Mouse (Mus musculus) thymus, adult 2 months (tissue): ENCODE measurements around the gene Nrip1. TPM values are rescaled to one million over a fixed set of nuclear protein-coding genes. Genes with fewer than 3 reads are reported as not detected.

Source experiments
- DNase-seq: peaks from one replicate; pipeline ENCODE4 v3.0.0; 2021
- H3K27ac ChIP-seq: fragments of 200-500 bp; 2 replicates; pipeline ENCODE4 v1.5.1; 2012; ENCODE audit warnings: low read length, control low read depth; ENCODE audit not compliant: control insufficient read depth, insufficient read depth
- H3K27me3 ChIP-seq: fragments of 200-500 bp; 2 replicates; pipeline ENCODE4 v1.6.1; 2012; ENCODE audit warnings: mild to moderate bottlenecking, low read length, moderate library complexity, mixed read lengths; ENCODE audit not compliant: control insufficient read depth, insufficient read depth
- H3K36me3 ChIP-seq: fragments of 200-500 bp; 2 replicates; pipeline ENCODE4 v1.6.1; 2012; ENCODE audit warnings: mild to moderate bottlenecking, low read length, moderate library complexity; ENCODE audit not compliant: control insufficient read depth, insufficient read depth
- H3K4me1 ChIP-seq: fragments of 200-500 bp; replicated peaks from 2 replicates; pipeline ENCODE4 v1.6.1; 2012; ENCODE audit warnings: low read length; ENCODE audit not compliant: control insufficient read depth, insufficient read depth
- H3K4me3 ChIP-seq: fragments of 200-500 bp; 2 replicates; pipeline ENCODE4 v1.5.1; 2012; ENCODE audit warnings: mild to moderate bottlenecking, low read length, control low read depth, moderate library complexity; ENCODE audit not compliant: control insufficient read depth, insufficient read depth
- CTCF ChIP-seq: fragments of 200-500 bp; IDR thresholded peaks from 2 replicates; pipeline ENCODE4 v1.5.1; 2012; ENCODE audit warnings: mild to moderate bottlenecking, control low read depth, low read length, moderate library complexity, borderline replicate concordance; ENCODE audit not compliant: control insufficient read depth, poor library complexity, insufficient read depth; ENCODE audit errors: extremely low read depth
- POLR2A ChIP-seq: fragments of 200-500 bp; IDR thresholded peaks from 2 replicates; pipeline ENCODE4 v1.6.1; 2012; ENCODE audit warnings: mild to moderate bottlenecking, low read length, control low read depth, moderate library complexity; ENCODE audit not compliant: control insufficient read depth, poor library complexity, insufficient read depth; ENCODE audit errors: extremely low read depth
- WGBS: fragments of 180-500 bp; shearing (Covaris S2); methylation state at CpG from one replicate; pipeline ENCODE4 v1.1.7; 2018; 5-methylcytosine and 5-hydroxymethylcytosine counted together
- polyA plus RNA-seq: library from polyadenylated mRNA; depleted of rRNA; stranded (reverse); fragments of >200 nt; gene quantifications from 2 replicates; pipeline ENCODE4 v1.2.3, GENCODE M21; 2012

Gene Nrip1
- polyA plus RNA-seq, 1 experiment, result 23.7 TPM

GRCm38 (mm10) chr16:76376661-76377060, 3.0 kb upstream of the Nrip1 start:
- DNase-seq, result no peak
- H3K27me3 ChIP-seq, result no peaks in the 10 kb centered on the region
- no peaks in the 10 kb centered on the region for H3K36me3 ChIP-seq
- H3K27ac ChIP-seq, result no peak overlapping the region
- H3K4me3 ChIP-seq, result no peak overlapping the region
- WGBS, result over 99% methylated on average over 8 of the region's 8 CpGs
- H3K4me1 ChIP-seq, result no peaks in the 10 kb centered on the region
- TF ChIP-seq CTCF (no peak), POLR2A (no peak)

- H3K4me1 ChIP-seq, result peaks cover 6% of the 10 kb centered on the region
- H3K36me3 ChIP-seq, result no peaks in the 10 kb centered on the region
- peak overlapping the region; percentile 74 for H3K27ac ChIP-seq
- WGBS, result under 1% methylated on average over 69 of the region's 70 CpGs
- peak overlapping the region; percentile 70 for H3K4me3 ChIP-seq
- H3K27me3 ChIP-seq, result no peaks in the 10 kb centered on the region
- peak; percentile 84 for DNase-seq
- peak; percentile 66; the same call in 1 of the 2 replicates for TF ChIP-seq CTCF
- peak; percentile 94 for TF ChIP-seq POLR2A
These were observed 576 bp downstream of the Nrip1 start for GRCm38 (mm10) chr16:76372941-76373561.

GRCm38 (mm10) chr16:76372045-76372940, 1.3 kb downstream of the Nrip1 start:
- no peaks in the 10 kb centered on the region for H3K27me3 ChIP-seq
- peaks cover 8% of the 10 kb centered on the region for H3K4me1 ChIP-seq
- no peaks in the 10 kb centered on the region for H3K36me3 ChIP-seq
- peak; percentile 46; the same call in 1 of the 2 replicates for TF ChIP-seq CTCF
- TF ChIP-seq POLR2A, result no peak
- WGBS, result under 1% methylated on average over 95 of the region's 102 CpGs
- H3K27ac ChIP-seq, result peak overlapping the region; percentile 59
- H3K4me3 ChIP-seq, result peak overlapping the region; percentile 70
- peak; percentile 71 for DNase-seq

- no peaks in the 10 kb centered on the region for H3K27me3 ChIP-seq
- WGBS, result 2% methylated on average over 7 of the region's 7 CpGs
- no peak overlapping the region for H3K4me3 ChIP-seq
- TF ChIP-seq POLR2A (no peak), CTCF (no peak)
- peaks cover 14% of the 10 kb centered on the region for H3K4me1 ChIP-seq
- DNase-seq, result no peak
- no peak overlapping the region; the same call in 1 of the 2 replicates for H3K27ac ChIP-seq
- no peaks in the 10 kb centered on the region for H3K36me3 ChIP-seq
These were observed 2.1 kb downstream of the Nrip1 start for GRCm38 (mm10) chr16:76371614-76371917.

- Histone ChIP-seq H3K36me3 (no peaks in the 10 kb centered on the region), H3K27me3 (no peaks in the 10 kb centered on the region), H3K4me3 (no peak overlapping the region), H3K4me1 (peaks cover 16% of the 10 kb centered on the region), H3K27ac (no peak overlapping the region; the same call in 1 of the 2 replicates)
- TF ChIP-seq POLR2A (no peak), CTCF (no peak)
- DNase-seq, result no peak
- 4% methylated on average over 12 of the region's 12 CpGs for WGBS
These were observed 2.7 kb downstream of the Nrip1 start for GRCm38 (mm10) chr16:76370716-76371613.
